Mouse (Mus musculus): ENCODE data around the gene Cnn3. TPM values are rescaled to one million over a fixed set of nuclear protein-coding genes. Genes with fewer than 3 reads are reported as not detected.
A peak's percentile ranks its signal among the peaks of the same experiment; 100 is the strongest.

The Cnn3 gene
- total and polyA plus RNA-seq, 2 experiments from 2014 or later, result 180 to 317 TPM

DNA sequence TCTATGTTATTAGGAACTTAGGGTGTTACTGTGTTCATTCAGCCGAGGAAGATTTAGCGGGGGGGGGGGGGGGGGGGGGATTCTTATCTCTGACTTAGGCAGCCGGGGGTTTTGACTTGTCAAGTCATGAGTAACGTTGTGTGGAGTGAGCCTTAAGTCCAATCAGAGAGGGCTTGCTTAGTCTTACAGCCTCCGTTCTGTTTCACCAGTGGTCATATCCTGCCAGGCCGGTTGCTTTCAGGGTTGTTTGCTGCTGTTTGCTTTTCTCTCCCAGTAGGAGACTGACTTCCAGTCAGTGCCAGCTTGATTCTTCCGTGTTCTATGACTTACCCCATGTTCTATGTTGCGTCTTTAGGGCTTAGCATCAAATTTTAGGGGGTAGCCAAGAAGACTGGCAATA is 20.2 kb downstream of the Cnn3 start:
- 55% methylated on average over 8 of the region's 8 CpGs for WGBS

DNA sequence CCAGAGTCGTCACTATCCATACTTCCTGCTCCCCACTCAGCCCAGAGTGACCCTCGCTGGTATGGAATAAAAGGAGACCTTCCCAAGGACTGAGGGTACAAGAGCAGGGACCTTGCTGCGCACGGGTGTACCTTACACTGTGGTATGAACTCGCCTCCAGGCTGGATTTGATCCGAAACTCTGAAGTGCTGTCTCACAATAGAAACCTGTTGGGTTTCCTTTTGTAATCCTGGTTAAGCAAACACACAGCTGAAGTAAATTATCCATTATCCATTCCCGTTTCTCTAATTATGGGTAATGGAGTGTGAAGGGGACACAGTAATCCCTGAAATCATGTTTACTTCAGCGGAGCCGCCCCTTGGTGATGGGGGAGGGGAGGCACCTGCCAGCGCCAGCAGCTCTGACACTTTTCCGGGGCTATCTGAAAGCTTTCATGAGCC is 21.8 kb downstream of the Cnn3 start:
- Histone ChIP-seq H3K27me3 (ENCODE audit: insufficient read depth, low read length) (no peaks in the 10 kb centered on the region), H3K4me3 (ENCODE audit: low read length) (no peak overlapping the region), H3K9ac (replicated peaks; ENCODE audit: low read length) (0 out of 2 replicates have a peak overlapping the region, but pooled peaks have one; percentile 17), H3K4me1 (ENCODE audit: insufficient read depth, low read length) (peaks cover 7% of the 10 kb centered on the region), H3K9me3 (ENCODE audit: low read length) (no peaks in the 10 kb centered on the region), H3K36me3 (ENCODE audit: insufficient read depth, low read length) (peaks cover 10% of the 10 kb centered on the region), H3K4me2 (ENCODE audit: low read depth, low read length) (peak overlapping the region; percentile 36; the same call in 1 of the 2 replicates), H3K27ac (no peak overlapping the region)
- WGBS, result 31% methylated on average over 11 of the region's 11 CpGs
- TF ChIP-seq CTCF (IDR thresholded peaks at IDR 0.05; ENCODE audit: low read depth), result no peak
- 0 out of 2 replicates have a peak, but pooled peaks have one; percentile 24 for ATAC-seq
- peak; percentile 20 for DNase-seq (ENCODE audit: low spot score)

More for the DNA sequence above, 20.2 kb downstream of the Cnn3 start:
- peaks cover 7% of the 10 kb centered on the region for H3K4me1 ChIP-seq (ENCODE audit: insufficient read depth, low read length)
- no peak overlapping the region for H3K9ac ChIP-seq (replicated peaks; ENCODE audit: low read length)
- H3K27me3 ChIP-seq (ENCODE audit: insufficient read depth, low read length), result no peaks in the 10 kb centered on the region
- ATAC-seq (no peak), DNase-seq (ENCODE audit: low spot score) (no peak)
- no peaks in the 10 kb centered on the region for H3K9me3 ChIP-seq (ENCODE audit: low read length)
- no peak overlapping the region for H3K4me3 ChIP-seq (ENCODE audit: low read length)
- no peak overlapping the region for H3K27ac ChIP-seq
- no peak overlapping the region for H3K4me2 ChIP-seq (ENCODE audit: low read depth, low read length)
- no peak for TF ChIP-seq CTCF (IDR thresholded peaks at IDR 0.05; ENCODE audit: low read depth)
- H3K36me3 ChIP-seq (ENCODE audit: insufficient read depth, low read length), result peaks cover 3% of the 10 kb centered on the region; the same call in 1 of the 2 replicates

DNA sequence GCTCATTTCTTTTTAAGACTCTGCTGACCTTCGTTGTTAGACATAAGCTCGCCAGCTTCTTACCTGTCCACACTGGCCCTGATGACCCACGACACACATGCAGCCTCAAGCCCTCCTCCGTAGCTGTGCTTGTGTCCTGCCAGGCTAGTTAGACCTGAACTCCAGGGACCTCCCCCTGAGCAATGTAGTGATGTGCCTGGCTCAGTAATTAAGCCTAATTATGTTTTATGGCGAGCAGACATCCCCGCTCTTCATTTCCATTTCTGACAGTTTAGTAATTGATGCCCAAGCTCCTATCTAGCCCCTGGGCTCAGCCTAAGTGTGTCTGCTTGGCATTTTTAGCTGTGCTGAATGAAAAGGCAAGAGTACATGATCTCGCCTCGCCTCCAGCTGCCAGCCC is 22.3 kb downstream of the Cnn3 start:
- peaks cover 7% of the 10 kb centered on the region for H3K4me1 ChIP-seq (ENCODE audit: insufficient read depth, low read length)
- ATAC-seq, result 0 out of 2 replicates have a peak, but pooled peaks have one; percentile 54
- no peak for DNase-seq (ENCODE audit: low spot score)
- no peak overlapping the region for H3K27ac ChIP-seq
- H3K36me3 ChIP-seq (ENCODE audit: insufficient read depth, low read length), result peaks cover 11% of the 10 kb centered on the region
- TF ChIP-seq CTCF (IDR thresholded peaks at IDR 0.05; ENCODE audit: low read depth), result no peak
- H3K27me3 ChIP-seq (ENCODE audit: insufficient read depth, low read length), result no peaks in the 10 kb centered on the region
- H3K9me3 ChIP-seq (ENCODE audit: low read length), result no peaks in the 10 kb centered on the region
- 0 out of 2 replicates have a peak overlapping the region, but pooled peaks have one; percentile 17 for H3K9ac ChIP-seq (replicated peaks; ENCODE audit: low read length)
- no peak overlapping the region for H3K4me3 ChIP-seq (ENCODE audit: low read length)
- H3K4me2 ChIP-seq (ENCODE audit: low read depth, low read length), result no peak overlapping the region
- WGBS, result 59% methylated on average over 8 of the region's 8 CpGs

DNA sequence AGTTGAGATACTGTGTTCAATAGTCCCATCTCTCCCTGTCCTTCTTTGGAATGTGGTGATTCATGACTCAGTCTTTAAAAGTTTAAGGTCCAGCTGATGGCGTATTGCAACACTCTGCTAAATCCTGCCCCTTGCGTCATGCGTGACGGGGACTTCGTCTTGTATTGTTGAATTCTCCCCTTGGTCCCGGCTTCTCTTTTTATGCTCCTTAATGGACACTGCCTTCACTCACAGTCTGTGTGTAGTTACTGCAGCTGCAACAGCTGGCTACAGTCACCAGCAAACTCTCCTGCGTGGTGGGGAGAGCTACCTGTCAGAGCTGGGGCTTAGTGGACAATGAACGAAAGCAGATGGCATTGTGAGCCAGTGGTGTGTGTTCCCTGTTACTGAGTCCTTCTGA is 23.2 kb downstream of the Cnn3 start:
- 81% methylated on average over 8 of the region's 8 CpGs for WGBS
- DNase-seq (ENCODE audit: low spot score), result no peak

DNA sequence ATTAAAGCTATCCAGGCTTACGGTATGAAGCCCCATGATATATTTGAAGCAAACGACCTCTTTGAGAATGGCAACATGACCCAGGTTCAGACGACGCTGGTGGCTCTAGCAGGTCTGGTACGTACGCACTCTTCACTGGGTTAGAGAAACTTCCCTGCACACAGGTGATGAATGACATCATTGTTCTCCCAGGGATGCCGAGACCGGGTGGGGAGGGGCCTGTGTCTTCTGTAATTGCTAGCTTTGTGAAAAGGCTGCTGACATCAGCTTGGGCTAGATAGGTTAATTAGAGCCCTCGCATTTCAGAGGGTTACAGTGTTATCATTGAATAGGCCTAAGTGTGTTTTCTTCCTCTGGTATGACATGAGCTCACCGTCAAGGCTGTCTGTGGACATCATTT is 25.1 kb downstream of the Cnn3 start:
- H3K9ac ChIP-seq (replicated peaks; ENCODE audit: low read length), result no peak overlapping the region
- ATAC-seq (no peak), DNase-seq (ENCODE audit: low spot score) (no peak)
- H3K4me2 ChIP-seq (ENCODE audit: low read depth, low read length), result no peak overlapping the region
- H3K4me3 ChIP-seq (ENCODE audit: low read length), result no peak overlapping the region
- no peaks in the 10 kb centered on the region for H3K27me3 ChIP-seq (ENCODE audit: insufficient read depth, low read length)
- no peak for TF ChIP-seq CTCF (IDR thresholded peaks at IDR 0.05; ENCODE audit: low read depth)
- peaks cover 25% of the 10 kb centered on the region for H3K36me3 ChIP-seq (ENCODE audit: insufficient read depth, low read length)
- H3K4me1 ChIP-seq (ENCODE audit: insufficient read depth, low read length), result peaks cover 7% of the 10 kb centered on the region
- 68% methylated on average over 10 of the region's 10 CpGs for WGBS
- H3K27ac ChIP-seq, result no peak overlapping the region
- H3K9me3 ChIP-seq (ENCODE audit: low read length), result no peaks in the 10 kb centered on the region

More for the DNA sequence above, 23.2 kb downstream of the Cnn3 start:
- Histone ChIP-seq H3K27ac (no peak overlapping the region), H3K36me3 (ENCODE audit: insufficient read depth, low read length) (peaks cover 11% of the 10 kb centered on the region), H3K27me3 (ENCODE audit: insufficient read depth, low read length) (no peaks in the 10 kb centered on the region), H3K4me3 (ENCODE audit: low read length) (no peak overlapping the region), H3K9ac (replicated peaks; ENCODE audit: low read length) (no peak overlapping the region), H3K4me1 (ENCODE audit: insufficient read depth, low read length) (peaks cover 7% of the 10 kb centered on the region), H3K9me3 (ENCODE audit: low read length) (no peaks in the 10 kb centered on the region), H3K4me2 (ENCODE audit: low read depth, low read length) (no peak overlapping the region)
- TF ChIP-seq CTCF (IDR thresholded peaks at IDR 0.05; ENCODE audit: low read depth), result no peak
- no peak for ATAC-seq

DNA sequence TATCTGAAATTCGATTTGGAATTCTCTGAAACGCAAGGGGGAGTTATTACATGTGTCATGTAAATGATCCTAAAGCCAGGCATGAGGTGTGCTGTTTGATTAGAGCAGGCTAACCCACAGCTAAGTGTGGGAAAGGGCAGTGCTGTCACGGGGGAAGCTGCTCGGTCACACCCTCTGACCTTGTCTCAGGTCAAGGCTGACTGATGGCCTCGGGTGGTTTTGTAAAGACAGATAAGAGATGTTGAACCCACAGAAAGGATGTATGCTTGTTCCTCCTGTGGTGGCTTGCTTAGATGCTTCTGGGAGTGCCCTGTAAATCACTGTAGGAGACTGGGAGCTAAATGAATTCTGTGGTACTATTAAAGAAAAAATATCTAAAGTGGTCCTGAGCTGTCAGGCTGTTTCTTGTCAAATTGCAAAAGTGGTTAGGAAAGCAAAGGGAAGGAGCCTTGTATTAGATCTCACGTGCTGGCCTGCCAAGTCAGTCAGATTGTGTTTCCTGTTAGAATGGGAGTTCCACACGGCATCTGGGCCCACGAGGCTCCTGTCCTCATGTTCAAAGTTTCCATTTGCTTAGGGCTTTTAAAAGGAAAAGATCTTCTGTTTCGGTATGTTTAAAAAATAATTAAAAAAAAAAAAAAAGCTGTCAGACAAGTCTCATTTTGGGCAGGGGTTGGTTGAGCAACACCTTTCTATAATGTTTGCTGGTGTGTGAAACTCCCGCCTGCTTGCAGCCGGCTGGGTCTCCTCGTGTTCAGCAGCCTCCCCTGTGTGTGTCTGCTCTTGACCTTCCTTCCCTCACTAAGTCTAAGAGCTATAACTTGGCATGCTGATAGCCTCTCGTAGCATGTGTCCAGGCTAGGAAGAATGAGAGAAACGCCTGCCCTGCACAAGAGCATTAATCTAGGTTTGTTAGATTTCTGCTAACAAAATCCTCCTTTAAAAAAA is 32.5 kb downstream of the Cnn3 start:
- DNase-seq (ENCODE audit: low spot score) (no peak), ATAC-seq (no peak)
- Histone ChIP-seq H3K4me2 (ENCODE audit: low read depth, low read length) (no peak overlapping the region), H3K9ac (replicated peaks; ENCODE audit: low read length) (no peak overlapping the region), H3K27me3 (ENCODE audit: insufficient read depth, low read length) (no peaks in the 10 kb centered on the region), H3K36me3 (ENCODE audit: insufficient read depth, low read length) (peaks cover 24% of the 10 kb centered on the region), H3K4me3 (ENCODE audit: low read length) (no peak overlapping the region), H3K27ac (no peak overlapping the region), H3K4me1 (ENCODE audit: insufficient read depth, low read length) (no peaks in the 10 kb centered on the region), H3K9me3 (ENCODE audit: low read length) (no peaks in the 10 kb centered on the region)
- WGBS, result 75% methylated on average over 14 of the region's 14 CpGs
- no peak for TF ChIP-seq CTCF (IDR thresholded peaks at IDR 0.05; ENCODE audit: low read depth)

All from hindbrain, postnatal 0 days (tissue).